Mouse (Mus musculus) 3T3-L1 (cell line): ENCODE measurements around the gene 4930518I15Rik.
"Not testable (repeated sequence)": the region's sequence is repeated elsewhere in the genome, so short reads cannot be mapped to it uniquely, and the experiment has no call there.

Source experiments
- DNase-seq: peaks from one replicate; pipeline ENCODE4 v3.0.0-alpha.2; 2015; ENCODE audit warnings: low read depth, low spot score

Gene 4930518I15Rik

GRCm38 (mm10) chr2:156857835-156858234 is at the start of gene 4930518I15Rik:
Gene 4930518I15Rik, minus strand, starts transcription at chr2:156857946.
- no peak for DNase-seq

DNA sequence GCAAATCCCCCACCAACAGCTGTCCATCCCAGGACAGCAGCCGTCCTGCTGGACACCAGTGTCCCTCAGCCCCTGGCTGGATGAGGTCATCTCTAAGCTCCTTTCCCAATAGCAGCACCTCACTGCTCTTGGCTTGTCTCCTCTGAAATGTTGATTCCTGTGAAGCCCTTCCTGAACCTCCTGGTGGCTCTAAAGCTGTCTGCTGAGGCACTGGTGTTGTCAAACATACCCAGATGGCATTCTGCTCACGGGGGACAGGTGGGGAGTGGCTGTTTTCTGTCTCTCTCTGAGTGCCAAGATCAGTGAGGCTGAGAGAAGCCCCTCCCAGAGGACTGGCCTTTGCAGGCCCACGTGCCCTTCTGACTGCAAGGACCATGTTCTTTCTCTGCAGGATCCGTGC is 48.2 kb upstream of the 4930518I15Rik start:
- not testable (repeated sequence) for DNase-seq

- DNase-seq, result peak; percentile 86
Observed at GRCm38 (mm10) chr2:156904976-156905717, 47.4 kb upstream of the 4930518I15Rik start.

DNA sequence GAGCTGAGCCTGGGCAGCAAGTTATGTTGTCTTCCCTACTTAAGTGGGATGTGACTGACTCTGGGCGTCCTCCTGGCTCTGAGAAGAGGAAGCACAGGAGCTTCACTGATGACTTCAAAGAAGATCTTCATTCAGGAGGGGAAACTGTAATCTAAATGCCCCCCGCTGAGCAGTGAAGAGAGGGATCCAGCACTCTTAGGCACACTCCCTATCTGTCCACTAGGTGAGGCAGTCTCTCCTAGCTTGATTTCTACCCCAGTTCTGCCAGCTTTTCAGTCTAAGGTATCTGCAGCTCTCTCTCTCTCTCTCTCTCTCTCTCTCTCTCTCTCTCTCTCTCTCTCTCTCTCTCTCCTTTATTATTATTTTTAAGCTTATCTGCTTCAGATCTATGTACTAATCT is 45.6 kb upstream of the 4930518I15Rik start:
- peak; percentile 42 for DNase-seq

DNA sequence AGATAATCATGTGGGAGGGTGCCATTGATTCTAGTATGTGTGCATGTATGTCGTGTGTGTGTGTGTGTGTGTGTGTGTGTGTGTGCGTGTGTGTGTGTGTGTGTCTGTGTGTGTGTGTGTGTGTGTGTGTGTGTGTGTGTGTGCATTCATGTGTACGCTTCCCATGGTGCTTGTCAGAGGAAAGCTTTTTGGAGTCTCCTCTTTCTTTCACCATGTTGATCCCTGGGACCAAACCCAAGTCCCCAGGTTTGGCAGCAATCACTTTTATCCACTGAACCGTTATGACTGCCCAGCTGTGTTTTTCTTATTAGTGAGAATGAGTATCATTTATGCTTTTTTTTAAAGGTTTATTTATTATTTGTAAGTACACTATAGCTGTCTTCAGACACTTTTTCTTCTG is 44.7 kb upstream of the 4930518I15Rik start:
- not testable (repeated sequence) for DNase-seq

- DNase-seq, result no peak
Observed at GRCm38 (mm10) chr2:156901883-156902282, 44.1 kb upstream of the 4930518I15Rik start.

- no peak for DNase-seq
Observed at GRCm38 (mm10) chr2:156901344-156901743, 43.6 kb upstream of the 4930518I15Rik start.

DNA sequence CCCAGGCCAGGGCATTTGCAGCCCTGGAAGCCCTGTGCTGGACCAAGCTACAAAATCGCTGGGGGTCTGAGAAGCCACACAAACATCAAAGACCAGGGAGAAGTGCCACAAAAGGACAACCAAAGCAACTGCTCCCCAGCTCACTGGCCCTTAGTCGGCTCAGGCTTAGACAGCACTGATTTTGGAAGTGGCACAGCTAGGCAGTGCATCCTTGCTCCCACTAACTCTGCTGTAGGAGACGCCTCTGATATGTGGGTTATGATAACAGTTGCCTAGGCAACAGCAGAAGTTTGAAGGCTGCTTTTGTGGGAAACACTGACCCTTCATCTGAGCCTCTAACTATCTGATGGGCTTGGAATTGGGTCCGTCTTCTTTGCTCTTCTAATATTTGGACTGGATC is 41.4 kb upstream of the 4930518I15Rik start:
- DNase-seq, result no peak

DNA sequence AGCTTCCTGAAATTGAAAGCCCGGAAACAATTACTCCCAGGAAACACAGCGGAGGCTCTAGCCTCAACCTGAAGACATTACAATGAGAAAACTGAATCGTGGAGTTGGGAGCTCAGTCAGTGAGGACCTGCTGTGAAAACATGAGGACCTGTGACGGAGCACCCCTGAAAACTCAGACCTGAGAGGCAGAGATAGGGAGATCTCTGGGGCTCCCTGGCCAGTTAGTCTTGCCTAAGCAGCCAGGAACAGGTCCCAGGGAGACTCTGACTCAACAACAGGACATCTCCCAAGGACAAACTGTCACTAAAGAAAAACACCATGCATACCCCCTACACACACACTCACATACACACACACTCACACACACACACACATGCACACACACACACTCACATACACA is 40.6 kb upstream of the 4930518I15Rik start:
- DNase-seq, result no peak

- DNase-seq, result no peak
Observed at GRCm38 (mm10) chr2:156897034-156897433, 39.3 kb upstream of the 4930518I15Rik start.

DNA sequence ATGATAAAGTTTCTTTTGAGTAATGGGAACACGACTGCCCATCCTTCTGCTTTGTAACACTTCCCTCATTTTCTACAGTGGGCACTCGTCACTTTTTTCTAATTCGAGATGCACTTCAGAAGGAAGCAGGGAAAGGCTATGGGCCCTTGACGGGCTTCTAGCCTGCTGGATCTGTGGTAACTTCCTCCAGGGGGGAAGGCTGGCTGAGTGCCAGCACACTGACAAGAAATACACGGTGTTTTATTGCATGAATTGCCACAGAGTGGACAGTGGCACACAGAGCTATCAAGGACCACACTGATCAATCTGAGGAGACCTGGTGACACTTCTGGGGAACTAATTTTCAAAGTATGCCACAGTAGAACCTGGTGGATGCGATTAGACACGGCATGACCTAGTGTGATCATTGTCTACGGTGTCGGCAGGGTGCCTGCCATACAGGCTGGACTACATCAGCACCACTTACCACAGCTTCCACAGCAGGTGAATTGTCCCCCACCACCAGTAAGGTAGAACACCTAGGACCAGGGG is 38.7 kb upstream of the 4930518I15Rik start:
- DNase-seq, result no peak

GRCm38 (mm10) chr2:156894496-156895265 is 36.9 kb upstream of the 4930518I15Rik start:
- no peak for DNase-seq

DNA sequence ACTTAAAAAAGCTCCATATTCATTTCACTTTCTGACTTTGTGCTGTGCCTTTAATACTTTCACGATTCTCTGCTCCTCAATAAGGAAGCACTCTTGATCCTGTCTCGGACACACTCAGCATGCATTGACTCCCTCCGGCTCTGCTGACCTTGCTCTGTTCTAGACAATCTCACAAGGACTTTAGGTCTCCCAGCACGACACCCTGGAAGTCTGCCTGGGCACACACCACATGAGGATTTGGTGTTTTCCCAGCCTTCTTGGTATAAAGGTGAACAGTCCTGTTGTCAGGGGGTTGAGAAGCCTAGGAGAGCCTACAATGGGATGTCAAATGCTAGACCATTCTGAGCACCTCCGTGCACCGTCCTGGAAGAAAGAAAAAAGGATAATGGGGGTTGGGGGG is 35.1 kb upstream of the 4930518I15Rik start:
- no peak for DNase-seq

GRCm38 (mm10) chr2:156892240-156892639 is 34.5 kb upstream of the 4930518I15Rik start:
- no peak for DNase-seq

- peak; percentile 51 for DNase-seq
Observed at GRCm38 (mm10) chr2:156888490-156888889, 30.7 kb upstream of the 4930518I15Rik start.

- DNase-seq, result no peak
Observed at GRCm38 (mm10) chr2:156887017-156887416, 29.3 kb upstream of the 4930518I15Rik start, which contains the start of gene Sla2. Gene Sla2, minus strand, starts transcription at chr2:156887192.

DNA sequence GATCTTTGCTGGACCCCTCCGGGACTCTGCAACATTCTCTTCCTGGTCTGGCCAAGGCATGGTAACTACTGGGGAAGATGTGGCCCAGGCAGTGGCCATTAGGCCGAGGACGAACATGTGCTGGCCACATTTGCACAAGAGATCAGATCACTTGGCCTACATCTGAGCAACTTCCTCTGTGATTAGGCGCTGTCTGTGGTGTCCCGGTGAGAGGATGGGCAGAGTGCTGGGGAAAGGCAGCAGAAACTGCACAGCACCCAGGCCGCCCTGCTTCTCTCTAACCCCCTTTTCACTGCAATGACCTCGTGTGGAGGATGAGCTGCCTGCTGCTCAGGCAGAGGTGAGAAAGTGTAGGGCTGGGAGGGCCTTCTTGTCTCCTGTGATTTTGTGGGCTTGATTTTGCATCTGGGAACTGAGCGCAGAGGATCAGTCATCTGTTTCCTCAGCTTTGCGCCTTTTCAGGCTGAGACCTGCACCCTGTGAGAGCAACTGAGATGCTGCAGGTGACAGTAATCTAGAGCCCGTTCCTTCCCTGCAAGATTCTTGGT is 28.4 kb upstream of the 4930518I15Rik start:
- no peak for DNase-seq

DNA sequence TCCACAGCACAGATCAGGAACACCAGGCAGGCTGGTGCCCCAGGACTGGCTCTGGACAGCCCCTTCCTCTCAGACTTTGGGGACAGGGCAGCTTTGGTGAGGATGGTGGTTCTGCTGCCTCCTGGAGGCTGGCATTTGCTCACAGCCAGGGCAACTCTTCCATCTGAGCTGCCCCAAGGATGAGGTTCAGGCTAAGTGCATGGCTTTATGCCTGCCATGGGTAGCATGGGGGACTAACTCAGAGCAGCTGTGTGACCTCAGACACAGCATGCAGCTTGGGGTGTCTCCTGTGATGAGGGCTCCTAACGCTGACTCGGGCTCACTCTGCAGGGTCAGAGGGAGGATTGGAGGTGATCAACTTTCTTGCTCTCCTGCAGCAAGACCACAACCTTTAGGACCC is 27.9 kb upstream of the 4930518I15Rik start:
- not testable (repeated sequence) for DNase-seq

GRCm38 (mm10) chr2:156884396-156885211 is 26.9 kb upstream of the 4930518I15Rik start:
- no peak for DNase-seq

GRCm38 (mm10) chr2:156882431-156883001 is 24.8 kb upstream of the 4930518I15Rik start:
- peak; percentile 82 for DNase-seq

- DNase-seq, result peak; percentile 66
Observed at GRCm38 (mm10) chr2:156879541-156879940, 21.8 kb upstream of the 4930518I15Rik start.
